Mouse (Mus musculus) adrenal gland, postnatal 14 days (tissue): ENCODE measurements around the gene Evi5. TPM values are rescaled to one million over a fixed set of nuclear protein-coding genes. Genes with fewer than 3 reads are reported as not detected.
A peak's percentile ranks its signal among the peaks of the same experiment; 100 is the strongest.

ENCODE experiments used
- DNase-seq: peaks from one replicate; pipeline ENCODE4 v3.0.0; 2021; ENCODE audit warnings: mixed read lengths
- long read RNA-seq, 2 experiments: library from polyadenylated mRNA; stranded (forward); transcript quantifications; one replicate each; pipeline ENCODE4 v2.0.0; 2021
- total RNA-seq: library from RNA; stranded (reverse); gene quantifications from 2 replicates; pipeline ENCODE4 v1.2.3, GENCODE M21; 2021

The Evi5 gene
- 53.6 and 55.9 TPM in 2 replicates for total RNA-seq
- long read RNA-seq, experiment 1, partial matches to known transcripts, result 2 of 25 reads
- long read RNA-seq, experiment 1, other reads (novel, unspliced or antisense), result 23 of 25 reads
- long read RNA-seq, experiment 2, partial matches to known transcripts, result 0 of 16 reads
- long read RNA-seq, experiment 2, other reads (novel, unspliced or antisense), result 16 of 16 reads

DNA sequence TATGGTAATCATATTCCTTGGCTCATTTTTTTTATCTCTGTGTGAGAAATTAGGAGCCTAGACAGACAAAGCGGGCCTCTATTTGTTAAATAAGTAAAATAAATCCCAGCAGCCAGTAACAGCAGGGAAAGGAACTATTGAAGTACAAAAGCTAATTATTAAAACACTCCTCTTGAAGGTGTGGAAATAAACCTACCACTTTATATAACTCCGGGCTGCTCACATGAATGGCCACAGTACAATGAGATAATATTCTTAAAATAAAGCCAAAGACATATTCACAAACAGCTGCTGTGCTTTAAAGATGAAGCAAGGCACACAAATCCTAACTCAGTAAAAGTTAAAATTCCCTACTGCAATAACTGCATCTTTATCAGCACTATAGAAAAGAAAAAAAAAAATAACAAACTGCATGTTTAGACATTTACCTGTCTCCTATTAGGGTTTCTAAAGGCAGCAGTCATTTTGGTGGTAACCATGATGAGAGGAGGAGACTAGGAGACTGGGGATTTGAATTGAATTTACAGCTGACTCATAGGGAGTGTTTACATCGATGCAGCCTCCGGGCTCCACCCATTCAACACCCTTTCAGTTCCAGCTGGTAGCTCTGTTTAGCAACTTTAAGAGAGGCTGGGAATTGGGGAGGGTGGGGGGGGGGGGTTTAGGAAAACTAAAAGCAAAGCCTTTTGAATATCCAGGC, at the start of gene Evi5:
Gene Evi5, minus strand, starts transcription at position 547 of the 700 bp plus-strand sequence.
- DNase-seq, result no peak

DNA sequence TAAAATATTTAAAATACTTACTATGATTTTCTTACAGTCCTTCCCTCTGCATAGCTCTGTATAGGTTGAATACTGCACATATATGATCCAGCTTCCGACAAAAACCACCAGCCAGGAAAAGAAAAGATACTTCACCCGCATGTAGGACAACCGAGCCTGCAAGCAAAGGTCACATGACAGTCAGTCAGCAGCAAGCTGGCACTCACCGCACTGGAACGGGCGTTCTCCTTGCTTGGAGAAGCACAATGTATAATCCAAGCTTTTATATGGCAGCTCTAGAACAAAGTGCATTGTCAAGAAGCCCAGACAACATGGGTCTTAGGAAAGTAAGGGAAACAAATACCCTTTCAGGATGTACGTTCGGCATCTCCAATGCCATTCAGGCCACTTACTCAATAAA, 49.7 kb upstream of the Evi5 start:
- no peak for DNase-seq

- no peak for DNase-seq
Observed at GRCm38 (mm10) chr5:107922836-107923235, 47.9 kb upstream of the Evi5 start.

GRCm38 (mm10) chr5:107921400-107922252, 46.7 kb upstream of the Evi5 start:
- DNase-seq, result peak; percentile 53

DNA sequence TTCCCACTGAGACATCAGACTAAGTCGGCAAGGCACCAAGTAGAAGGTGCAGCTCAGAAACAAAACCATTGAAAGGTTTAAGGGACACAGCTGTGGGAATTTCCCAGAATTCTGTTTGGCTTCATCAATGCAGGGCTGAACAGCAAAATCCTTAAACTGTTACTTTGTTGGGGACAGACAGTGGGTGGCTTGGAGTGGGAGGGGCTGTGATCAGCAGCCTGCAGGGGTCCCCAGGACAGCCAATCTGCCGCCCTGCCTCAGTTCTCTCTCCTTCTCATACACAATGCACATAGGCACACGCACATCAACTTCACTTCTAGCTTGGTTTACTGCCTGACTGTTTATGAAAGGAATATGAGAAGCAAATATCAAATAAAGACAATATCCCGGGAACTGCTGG, 40.4 kb upstream of the Evi5 start:
- DNase-seq, result no peak

GRCm38 (mm10) chr5:107911012-107911411, 36.1 kb upstream of the Evi5 start:
- no peak for DNase-seq

- DNase-seq, result no peak
Observed at GRCm38 (mm10) chr5:107910084-107910616, 35.2 kb upstream of the Evi5 start.

DNA sequence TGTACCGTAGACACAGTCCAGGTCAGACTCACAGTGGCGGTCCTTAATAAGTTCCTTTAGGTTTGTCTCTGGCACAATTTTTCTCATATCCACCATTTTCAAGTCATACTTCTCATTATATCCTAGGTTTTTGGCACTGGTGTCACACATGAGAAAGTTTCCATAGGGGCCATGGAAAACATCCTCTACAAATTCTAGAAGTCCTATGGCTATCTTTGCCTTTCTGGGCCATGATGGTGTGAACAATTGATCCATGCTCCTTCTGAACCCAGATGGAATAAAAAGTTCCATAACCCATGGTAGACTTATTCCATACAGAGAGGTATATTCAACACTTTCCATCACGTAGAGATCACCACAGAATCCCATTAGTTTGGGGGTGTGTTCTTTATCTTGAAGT, 34.8 kb upstream of the Evi5 start:
- no peak for DNase-seq

DNA sequence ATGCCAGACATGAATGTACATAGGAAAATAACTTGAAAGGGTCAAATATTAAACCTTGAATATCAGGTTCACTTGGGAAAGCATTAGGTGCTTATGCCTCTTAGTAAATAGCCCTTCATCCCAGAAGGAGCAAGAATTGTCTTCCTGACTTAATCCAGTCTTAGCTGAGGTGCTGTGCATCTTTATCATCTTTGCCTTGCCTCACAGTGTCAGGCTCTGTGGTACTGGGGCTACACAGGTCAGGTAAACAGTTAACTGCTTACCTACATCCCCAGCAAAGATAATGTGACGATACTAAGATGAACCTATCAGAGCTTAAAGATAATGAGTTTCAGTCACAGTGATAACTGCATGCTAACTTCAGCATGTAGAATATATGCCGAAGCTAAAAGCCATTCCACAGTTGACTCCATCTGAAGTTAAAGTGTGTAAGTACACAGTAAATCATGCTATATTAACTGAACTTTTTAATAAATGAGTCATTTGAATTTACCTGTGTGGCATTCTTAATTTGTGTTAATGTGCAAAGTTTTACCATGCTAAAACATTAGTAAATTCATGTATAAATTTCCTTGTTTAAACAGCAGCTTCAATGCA, 33.7 kb upstream of the Evi5 start:
- no peak for DNase-seq

DNA sequence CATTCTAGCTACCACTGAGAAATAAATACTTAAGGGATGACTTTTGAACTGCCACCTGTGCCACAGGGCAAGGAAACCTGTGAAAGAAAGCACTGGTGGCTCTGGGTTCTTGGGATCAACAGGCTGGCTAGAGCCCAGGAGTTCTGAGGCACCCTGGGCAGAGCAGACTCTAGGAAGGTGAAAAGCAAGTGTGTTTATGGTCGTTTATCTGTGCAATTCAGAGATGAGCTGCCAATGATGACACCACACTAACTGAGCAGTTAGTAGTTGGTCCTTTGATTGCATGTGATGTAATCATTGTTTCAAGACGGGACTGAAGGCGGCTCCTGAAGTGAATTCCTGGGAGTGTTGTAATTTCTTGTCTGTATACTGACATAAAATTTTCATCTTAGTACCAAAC, 29.4 kb upstream of the Evi5 start:
- DNase-seq, result no peak

- no peak for DNase-seq
Observed at GRCm38 (mm10) chr5:107901014-107901615, 26.2 kb upstream of the Evi5 start.

- peak; percentile 97 for DNase-seq
Observed at GRCm38 (mm10) chr5:107900206-107901013, 25.5 kb upstream of the Evi5 start, which contains the start of gene Rpl5. Gene Rpl5, plus strand, starts transcription at chr5:107900502.

- DNase-seq, result no peak
Observed at GRCm38 (mm10) chr5:107896265-107896664, 21.4 kb upstream of the Evi5 start.

- peak; percentile 40 for DNase-seq
Observed at GRCm38 (mm10) chr5:107894676-107895075, 19.8 kb upstream of the Evi5 start.

DNA sequence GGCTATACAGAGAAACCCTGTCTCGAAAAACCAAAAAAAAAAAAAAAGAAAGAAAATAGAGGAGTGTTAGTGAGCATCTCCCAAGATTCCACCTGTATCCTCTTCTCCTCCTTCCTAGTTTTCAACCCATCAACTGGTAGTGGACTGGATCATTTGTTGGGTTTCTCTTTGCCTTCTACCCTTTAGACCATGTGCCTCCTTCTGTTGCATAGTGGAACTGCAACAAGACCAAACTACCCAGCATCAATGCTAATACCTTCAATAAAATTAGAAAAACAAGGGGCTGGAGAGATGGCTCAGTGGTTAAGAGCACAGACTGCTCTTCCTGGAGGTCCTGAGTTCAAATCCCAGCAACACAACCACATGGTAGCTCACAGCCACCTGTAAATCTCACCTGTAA, 16.6 kb upstream of the Evi5 start:
- peak; percentile 47 for DNase-seq

DNA sequence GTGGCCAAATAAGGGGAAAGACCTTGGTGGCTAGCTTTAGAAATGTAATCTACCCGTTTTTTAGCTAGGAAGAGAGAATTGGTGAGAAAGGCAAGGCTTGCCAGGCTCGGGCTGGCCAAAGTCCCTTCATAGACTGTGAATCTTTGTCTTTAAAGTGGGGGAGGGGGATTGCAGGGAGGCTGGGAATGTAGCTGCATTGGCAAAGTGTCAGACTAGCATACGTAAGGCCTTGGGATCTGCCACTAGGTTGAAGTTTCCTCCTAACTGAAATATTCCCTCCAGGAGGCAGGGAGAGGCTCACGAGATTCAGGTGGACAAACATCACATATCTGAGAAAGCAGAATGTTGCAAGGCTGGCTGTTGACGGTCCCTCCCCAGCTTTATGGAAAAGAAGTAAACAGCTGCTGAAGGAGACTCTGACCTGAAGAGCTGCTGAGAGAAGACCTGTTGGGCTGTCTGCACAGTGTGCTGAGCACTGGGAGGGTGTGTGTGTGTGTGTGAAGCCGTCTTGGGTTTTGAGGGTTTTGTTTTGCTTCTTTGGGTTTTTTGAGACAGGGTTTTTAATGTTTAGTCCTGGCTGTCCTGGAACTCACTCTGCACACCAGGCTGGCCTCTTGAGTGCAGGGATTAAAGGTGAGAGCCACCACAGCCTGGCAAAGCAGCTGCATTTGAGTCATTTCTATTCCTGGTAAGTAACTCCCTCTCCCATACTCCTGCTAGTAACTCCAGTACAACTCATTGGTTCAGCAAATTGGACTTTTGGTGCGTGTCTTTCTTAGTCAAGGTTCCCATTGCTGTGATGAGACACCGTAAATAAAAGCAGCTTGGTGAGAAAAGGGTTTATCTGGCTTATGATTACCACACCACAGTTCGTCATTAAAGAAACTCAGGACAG, 15.3 kb upstream of the Evi5 start:
- DNase-seq, result no peak

GRCm38 (mm10) chr5:107880710-107881109, 5.8 kb upstream of the Evi5 start:
- no peak for DNase-seq

- DNase-seq, result no peak
Observed at GRCm38 (mm10) chr5:107877053-107877452, 2.1 kb upstream of the Evi5 start.

DNA sequence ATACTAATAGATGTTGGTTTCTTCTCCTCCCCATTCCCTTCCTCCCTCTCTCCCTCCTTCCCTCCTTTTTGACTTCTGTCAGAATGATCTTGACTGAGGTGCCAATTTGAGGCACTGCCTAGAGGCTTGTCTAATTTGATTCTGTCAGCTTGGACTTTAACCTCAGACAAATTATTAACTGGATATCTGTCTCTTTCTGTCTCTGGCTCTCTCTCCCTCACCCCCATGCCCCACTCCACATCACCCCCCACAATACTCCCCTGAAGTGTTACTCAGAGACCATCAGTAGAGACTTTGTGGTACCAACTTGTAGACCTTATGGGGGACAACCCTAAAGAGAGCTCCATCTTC, 329 bp upstream of the Evi5 start:
- no peak for DNase-seq

GRCm38 (mm10) chr5:107873886-107874302, 1.0 kb downstream of the Evi5 start:
- DNase-seq, result no peak
